Comparison of ENCODE assay signal across 10 mouse cellular contexts in genomic region chr16:21353545-21353944, GRCm38 (mm10).
DNase-seq lines count a peak whose midpoint lies in the region; ATAC-seq and TF ChIP-seq lines count a peak whose summit lies in the region.
"Had no signal": no experiment of that assay in that cellular context is flagged by ENCODE, and none has a peak within 500 bp of the region (broad histone marks: within the 10 kb centered on the region; RNA-seq: fewer than 3 reads in every experiment).

No protein-coding gene starts in this region.

- H3K9ac ChIP-seq in intestine, postnatal 0 days (ENCODE audit: low read depth, low read length), result no peak overlapping the region
- H3K9ac ChIP-seq in intestine, embryonic 15.5 days, result no peak overlapping the region
- no peak overlapping the region for H3K9ac ChIP-seq in embryonic facial prominence, embryonic 11.5 days (replicated peaks; ENCODE audit: low read length)
- H3K9ac ChIP-seq in limb, embryonic 13.5 days, result no peak overlapping the region

- no peak overlapping the region for H3K4me2 ChIP-seq in intestine, postnatal 0 days (replicated peaks; ENCODE audit: low read depth)
- H3K4me2 ChIP-seq in intestine, embryonic 15.5 days (replicated peaks), result no peak overlapping the region
- H3K4me2 ChIP-seq in embryonic facial prominence, embryonic 11.5 days (ENCODE audit: low read depth, low read length), result no peak overlapping the region; the same call in 1 of the 2 replicates
- peak overlapping the region; percentile 33 for H3K4me2 ChIP-seq in limb, embryonic 13.5 days (replicated peaks)

- peak; percentile 11 for DNase-seq in CD4-positive helper T cell, adult 2 months (ENCODE audit: low read depth, low spot score)
- DNase-seq in embryonic facial prominence, embryonic 11.5 days (ENCODE audit: low spot score), result peak; percentile 87
- no peak for DNase-seq in adrenal gland, postnatal 14 days
- DNase-seq in cerebellum, adult 8-10 months, result no peak
- no peak for DNase-seq in spleen, postnatal 4 days (ENCODE audit: low spot score in 2 of 2)
- DNase-seq: cerebellum, adult 11 months; lung, postnatal 36 days had no signal

- H3K27ac ChIP-seq in intestine, postnatal 0 days (ENCODE audit: low read depth, low read length), result no peak overlapping the region
- no peak overlapping the region for H3K27ac ChIP-seq in intestine, embryonic 15.5 days
- H3K27ac ChIP-seq in embryonic facial prominence, embryonic 11.5 days (replicated peaks; ENCODE audit: low read depth, low read length), result no peak overlapping the region
- H3K27ac ChIP-seq in limb, embryonic 13.5 days, result no peak overlapping the region

- ATAC-seq in intestine, postnatal 0 days, result 0 out of 2 replicates have a peak, but pooled peaks have one; percentile 17
- ATAC-seq in intestine, embryonic 15.5 days, result no peak
- ATAC-seq in embryonic facial prominence, embryonic 11.5 days (replicated peaks; ENCODE audit: insufficient number of reproducible peaks, low FRiP score, low TSS enrichment, low read depth), result no peak
- ATAC-seq in limb, embryonic 13.5 days (ENCODE audit: low FRiP score, low read depth), result peak; percentile 81

- no peak overlapping the region for H3K4me3 ChIP-seq in intestine, postnatal 0 days (ENCODE audit: low read depth, low read length)
- H3K4me3 ChIP-seq in intestine, embryonic 15.5 days (replicated peaks), result no peak overlapping the region
- no peak overlapping the region for H3K4me3 ChIP-seq in embryonic facial prominence, embryonic 11.5 days (ENCODE audit: low read depth, low read length)
- H3K4me3 ChIP-seq in limb, embryonic 13.5 days, result no peak overlapping the region

- H3K9me3 ChIP-seq in intestine, postnatal 0 days (ENCODE audit: control insufficient read depth), result no peaks in the 10 kb centered on the region
- H3K9me3 ChIP-seq in intestine, embryonic 15.5 days, result no peaks in the 10 kb centered on the region
- H3K9me3 ChIP-seq in embryonic facial prominence, embryonic 11.5 days (replicated peaks; ENCODE audit: control insufficient read depth, low read length), result no peaks in the 10 kb centered on the region
- H3K9me3 ChIP-seq in limb, embryonic 13.5 days, result no peaks in the 10 kb centered on the region

- H3K27me3 ChIP-seq in intestine, postnatal 0 days (replicated peaks; ENCODE audit: control insufficient read depth, insufficient read depth, low read length), result 0 out of 2 replicates have a peak, but pooled peaks cover 4% of the 10 kb centered on the region
- no peaks in the 10 kb centered on the region for H3K27me3 ChIP-seq in intestine, embryonic 15.5 days (replicated peaks)
- H3K27me3 ChIP-seq in embryonic facial prominence, embryonic 11.5 days (ENCODE audit: control insufficient read depth, insufficient read depth, low read length), result no peaks in the 10 kb centered on the region
- no peaks in the 10 kb centered on the region for H3K27me3 ChIP-seq in limb, embryonic 13.5 days

- no peaks in the 10 kb centered on the region for H3K36me3 ChIP-seq in intestine, postnatal 0 days (ENCODE audit: control insufficient read depth, insufficient read depth)
- H3K36me3 ChIP-seq in intestine, embryonic 15.5 days, result no peaks in the 10 kb centered on the region
- no peaks in the 10 kb centered on the region for H3K36me3 ChIP-seq in embryonic facial prominence, embryonic 11.5 days (replicated peaks; ENCODE audit: control insufficient read depth, insufficient read depth, low read depth, low read length)
- no peaks in the 10 kb centered on the region for H3K36me3 ChIP-seq in limb, embryonic 13.5 days

- no peak for TF ChIP-seq CTCF in intestine, postnatal 0 days (IDR thresholded peaks at IDR 0.05; ENCODE audit: low read depth)

- H3K4me1 ChIP-seq in intestine, postnatal 0 days (replicated peaks; ENCODE audit: control insufficient read depth, insufficient read depth, low read length), result no peaks in the 10 kb centered on the region
- 0 out of 2 replicates have a peak, but pooled peaks cover 6% of the 10 kb centered on the region for H3K4me1 ChIP-seq in intestine, embryonic 15.5 days (replicated peaks)
- H3K4me1 ChIP-seq in embryonic facial prominence, embryonic 11.5 days (ENCODE audit: control insufficient read depth, insufficient read depth, low read length), result peaks cover 5% of the 10 kb centered on the region; the same call in 1 of the 2 replicates
- peaks cover 10% of the 10 kb centered on the region for H3K4me1 ChIP-seq in limb, embryonic 13.5 days

- 18% methylated on average over 6 of the region's 6 CpGs for WGBS in intestine, postnatal 0 days
- 14% methylated on average over 6 of the region's 6 CpGs for WGBS in intestine, embryonic 15.5 days
- 9% methylated on average over 6 of the region's 6 CpGs for WGBS in embryonic facial prominence, embryonic 11.5 days
- 12% methylated on average over 6 of the region's 6 CpGs for WGBS in limb, embryonic 13.5 days

Comparison
In these comparisons a context has a peak if more than half of its experiments do, and no peak if none do; other contexts are left out.
1. ATAC-seq: peak in intestine, postnatal 0 days (single experiment) and limb, embryonic 13.5 days (single experiment); none in intestine, embryonic 15.5 days (single experiment) and embryonic facial prominence, embryonic 11.5 days (single experiment).
2. DNase-seq: peak in CD4-positive helper T cell, adult 2 months (single experiment) and embryonic facial prominence, embryonic 11.5 days (single experiment); none in adrenal gland, postnatal 14 days (single experiment), cerebellum, adult 8-10 months (single experiment) and spleen, postnatal 4 days (0 of 2).